Mouse (Mus musculus) spleen, postnatal 14 days (tissue): ENCODE measurements around the gene Ugt2b37.
"Not testable (repeated sequence)": the region's sequence is repeated elsewhere in the genome, so short reads cannot be mapped to it uniquely, and the experiment has no call there.

ENCODE experiments used
- DNase-seq, 2 experiments: peaks; one replicate each; pipeline ENCODE4 v3.0.0; 2021 to 2022; ENCODE audit warnings: low spot score in 2 of 2

Gene Ugt2b37

GRCm38 (mm10) chr5:87254676-87255075 is at the start of gene Ugt2b37:
TSS of gene Ugt2b37 (minus strand) at chr5:87254804.
- not testable (repeated sequence) for DNase-seq

- not testable (repeated sequence) for DNase-seq
Measured at GRCm38 (mm10) chr5:87286180-87286579, 31.6 kb upstream of the Ugt2b37 start.

GRCm38 (mm10) chr5:87275986-87276385 is 21.4 kb upstream of the Ugt2b37 start:
- DNase-seq, result not testable (repeated sequence)

- no peak for DNase-seq
Measured at GRCm38 (mm10) chr5:87275581-87275980, 21.0 kb upstream of the Ugt2b37 start.

- no peak for DNase-seq
Measured at GRCm38 (mm10) chr5:87255831-87256230, 1.2 kb upstream of the Ugt2b37 start.

- not testable (repeated sequence) for DNase-seq
Measured at GRCm38 (mm10) chr5:87242140-87242539, 12.5 kb downstream of the Ugt2b37 start.

- not testable (repeated sequence) for DNase-seq
Measured at GRCm38 (mm10) chr5:87196430-87196829, 58.2 kb downstream of the Ugt2b37 start.
